Mouse (Mus musculus) small intestine, adult 2 months (tissue): ENCODE measurements around the gene Dynlt1c.
"Not testable (repeated sequence)": the region's sequence is repeated elsewhere in the genome, so short reads cannot be mapped to it uniquely, and the experiment has no call there.

ENCODE experiments used
- CTCF ChIP-seq: fragments of 200-500 bp; IDR thresholded peaks from 2 replicates; pipeline ENCODE4 v1.5.1; 2012; ENCODE audit warnings: low read depth, mild to moderate bottlenecking, control low read depth, inconsistent platforms, low read length, moderate library complexity, mixed read lengths; ENCODE audit not compliant: insufficient replicate concordance, insufficient read length; ENCODE audit errors: extremely low read depth
- POLR2A ChIP-seq: fragments of 200-500 bp; IDR thresholded peaks from 2 replicates; pipeline ENCODE4 v1.6.1; 2012; ENCODE audit warnings: low read depth, mild to moderate bottlenecking, control low read depth, inconsistent platforms, low read length, moderate library complexity

- peak; percentile 46; the same call in 1 of the 2 replicates for TF ChIP-seq POLR2A
- TF ChIP-seq CTCF: not testable (repeated sequence)
Measured at GRCm38 (mm10) chr17:6601204-6601911, at the start of gene Dynlt1c.
